Mouse (Mus musculus): ENCODE data around the gene Guca1a. TPM values are rescaled to one million over a fixed set of nuclear protein-coding genes. Genes with fewer than 3 reads are reported as not detected.

Guca1a gene
- polyA plus RNA-seq, 1 experiment = 0.66 TPM

GRCm38 (mm10) chr17:47349721-47350319 lies 50.6 kb downstream of the Guca1a start:
- DNase-seq (ENCODE audit: extremely low spot score in 1 of 2, low spot score in 1 of 2) = no peak

Other genes starting within 250 kb of the Guca1a start
- gene Mrps10, start 31.7 kb downstream of the Guca1a start, polyA plus RNA-seq (2012; rRNA removed) = 47.0 and 48.9 TPM in 2 replicates
- gene Guca1b, start 15.2 kb downstream of the Guca1a start, polyA plus RNA-seq (2012; rRNA removed) = 0.52 and 1.4 TPM in 2 replicates
- 0.23 and 0.24 TPM in 2 replicates for gene AI661453, start 36.0 kb upstream of the Guca1a start, polyA plus RNA-seq (2012; rRNA removed)
- 0.13 and 0.28 TPM in 2 replicates for gene 1700001C19Rik, start 36.8 kb upstream of the Guca1a start, polyA plus RNA-seq (2012; rRNA removed)
- gene Taf8, start 101.7 kb upstream of the Guca1a start, polyA plus RNA-seq (2012; rRNA removed) = 30.5 and 32.6 TPM in 2 replicates
- gene Ccnd3, start 104.5 kb upstream of the Guca1a start, polyA plus RNA-seq (2012; rRNA removed) = 34.4 and 36.0 TPM in 2 replicates
- 18.0 TPM in 2 replicates for gene Bysl, start 210.9 kb upstream of the Guca1a start, polyA plus RNA-seq (2012; rRNA removed)
- 33.2 and 34.6 TPM in 2 replicates for gene Med20, start 211.0 kb upstream of the Guca1a start, polyA plus RNA-seq (2012; rRNA removed)
- gene Gm20517, start 211.0 kb upstream of the Guca1a start, polyA plus RNA-seq (2012; rRNA removed) = 3.5 and 3.7 TPM in 2 replicates
- 12.4 and 13.1 TPM in 2 replicates for gene Usp49, start 230.1 kb upstream of the Guca1a start, polyA plus RNA-seq (2012; rRNA removed)

Data from frontal cortex, adult 2 months (tissue).